Mouse (Mus musculus) left cerebral cortex, postnatal 25 days (tissue): ENCODE data around the gene Bmpr1b. TPM values are rescaled to one million over a fixed set of nuclear protein-coding genes. Genes with fewer than 3 reads are reported as not detected.

Source experiments
- DNase-seq, 2 experiments: peaks; one replicate each; pipeline ENCODE4 v3.0.0; 2022; ENCODE audit warnings: low spot score in 2 of 2, mixed read lengths in 1 of 2
- intact Hi-C: fragments of 180-260 bp; cut with DNase I; formaldehyde crosslinking; loops from one replicate; pipeline ENCODE4 v1.15.1; 2025
- total RNA-seq, 2 experiments: library from RNA; stranded (reverse); gene quantifications; 2 replicates each; pipeline ENCODE4 v1.2.3; 2021

Bmpr1b gene
- total RNA-seq, 2 experiments from 2014 or later: 15.1 to 17.9 TPM

DNA sequence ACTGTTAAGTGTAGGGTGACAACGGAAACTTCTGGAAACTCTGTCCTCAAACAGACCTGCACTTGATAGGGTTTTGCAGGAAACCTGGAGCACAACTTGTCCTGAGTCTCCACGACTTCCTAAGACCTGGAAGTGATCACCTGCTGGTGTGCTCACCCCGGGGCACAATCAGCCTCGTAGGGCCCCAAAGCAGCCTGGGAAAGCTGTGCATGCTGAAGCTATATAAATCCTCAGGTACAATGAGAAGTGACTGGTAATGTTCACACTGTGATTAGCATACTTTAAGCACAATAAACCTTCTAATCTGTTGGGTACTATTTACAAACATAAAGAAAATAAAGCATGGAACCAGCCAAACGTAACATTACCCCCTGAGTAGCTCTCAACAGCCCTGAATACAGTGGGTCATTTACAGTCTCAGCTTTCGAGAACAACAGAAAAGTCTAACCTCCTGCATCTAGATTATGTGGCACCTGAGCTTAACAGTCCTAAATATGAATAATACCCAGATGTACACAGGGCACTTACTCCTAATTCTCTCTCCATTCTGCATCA lies 54.4 kb downstream of the Bmpr1b start:
- intact Hi-C loops: no loop called here

DNA sequence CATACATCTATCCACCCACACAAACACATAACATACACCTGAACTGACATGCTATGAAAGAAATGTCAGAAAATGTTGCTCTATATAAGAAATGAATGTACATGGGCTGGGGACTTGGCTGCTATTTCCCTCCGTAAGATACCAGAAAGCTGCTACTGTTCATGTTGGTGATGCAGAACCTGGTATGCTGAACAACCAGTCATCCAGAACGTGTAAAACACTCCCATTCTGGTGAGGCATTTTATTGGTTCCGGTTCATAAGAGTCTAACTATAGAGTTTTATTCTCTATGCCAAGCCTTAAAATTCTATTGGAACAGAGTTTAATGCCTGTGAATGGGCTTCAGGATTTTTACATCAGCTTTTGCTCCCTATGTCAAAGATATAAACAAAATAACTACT lies 55.0 kb downstream of the Bmpr1b start:
- intact Hi-C loops: no loop called here
- DNase-seq: no peak

More for the DNA sequence above, 54.4 kb downstream of the Bmpr1b start:
- no peak for DNase-seq

- intact Hi-C loops: no loop called here
Measured at GRCm38 (mm10) chr3:142113208-142113607, 56.0 kb downstream of the Bmpr1b start.

DNA sequence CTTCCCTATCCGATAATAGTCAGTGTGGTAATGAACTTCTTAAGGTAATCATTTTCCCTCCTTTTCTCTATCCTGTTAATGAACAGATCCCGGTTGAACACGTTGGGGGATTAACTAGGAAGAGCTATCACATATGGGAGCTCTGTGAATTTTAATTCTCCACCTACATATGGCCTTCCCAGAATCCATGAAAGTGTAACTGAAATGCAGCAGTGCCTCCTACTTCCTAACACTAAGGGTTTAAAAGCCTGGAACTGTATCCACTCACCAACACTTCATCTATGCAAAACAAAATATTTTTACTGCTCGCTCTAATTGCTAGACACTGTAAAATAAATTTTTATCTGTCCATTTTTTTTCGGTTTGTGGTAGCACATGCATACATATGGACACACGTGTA lies 63.0 kb downstream of the Bmpr1b start:
- DNase-seq: peak in 1 of 2 experiments; percentile 63
- intact Hi-C loops: no loop called here

More at GRCm38 (mm10) chr3:142113208-142113607, 56.0 kb downstream of the Bmpr1b start:
- no peak for DNase-seq

- intact Hi-C loops: no loop called here
- no peak for DNase-seq
Measured at GRCm38 (mm10) chr3:142104027-142104805, 65.0 kb downstream of the Bmpr1b start.

GRCm38 (mm10) chr3:142103622-142104021 lies 65.6 kb downstream of the Bmpr1b start:
- DNase-seq: peak in 1 of 2 experiments; percentile 8
- intact Hi-C loops: no loop called here

- intact Hi-C loops: no loop called here
- no peak for DNase-seq
Measured at GRCm38 (mm10) chr3:142099151-142099550, 70.1 kb downstream of the Bmpr1b start.

DNA sequence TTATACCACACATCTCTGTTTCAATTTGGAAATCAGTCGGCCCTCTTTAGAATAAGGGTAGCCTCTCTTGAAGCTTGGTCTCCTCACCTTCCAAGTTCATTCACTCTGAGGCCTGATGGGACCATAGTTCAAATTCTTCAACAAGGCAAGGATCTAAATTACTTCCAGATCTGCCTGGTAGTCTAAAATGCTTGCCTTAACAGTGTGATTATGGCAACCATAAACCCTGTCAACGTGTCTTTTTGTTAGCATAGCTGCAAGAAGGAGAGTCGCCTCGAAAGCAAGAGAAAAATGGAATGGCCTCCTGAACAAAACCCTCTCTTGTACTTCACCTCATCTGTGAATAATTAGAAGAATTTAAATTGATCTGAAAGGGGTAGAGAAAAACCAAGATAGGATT lies 75.2 kb downstream of the Bmpr1b start:
- no peak for DNase-seq
- intact Hi-C loops: no loop called here

DNA sequence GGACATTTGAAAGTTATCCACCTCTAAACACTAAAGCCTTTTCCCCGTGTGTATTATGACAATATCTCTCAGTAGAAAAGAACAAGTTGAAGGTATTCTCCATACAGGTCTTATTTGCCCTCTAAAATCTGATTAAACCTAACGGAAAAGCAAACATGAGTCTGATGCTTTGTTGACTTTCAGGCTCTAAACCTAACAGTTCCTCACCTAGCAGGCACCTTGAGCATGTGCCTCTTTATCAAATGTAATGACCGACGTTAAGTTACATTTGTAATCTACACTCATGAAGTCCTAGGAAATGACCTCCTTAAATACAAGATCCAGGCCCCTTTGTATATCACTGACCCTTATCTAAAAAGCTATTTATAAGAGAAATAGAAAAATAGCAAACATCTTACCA lies 79.5 kb downstream of the Bmpr1b start:
- no peak for DNase-seq
- intact Hi-C loops: no loop called here

GRCm38 (mm10) chr3:142085938-142086337 lies 83.3 kb downstream of the Bmpr1b start:
- intact Hi-C loops: no loop called here
- no peak for DNase-seq

GRCm38 (mm10) chr3:142084091-142084490 lies 85.1 kb downstream of the Bmpr1b start:
- no peak for DNase-seq
- intact Hi-C loops: no loop called here

GRCm38 (mm10) chr3:142077723-142078302 lies 91.4 kb downstream of the Bmpr1b start:
- intact Hi-C loops: no loop called here
- no peak for DNase-seq

DNA sequence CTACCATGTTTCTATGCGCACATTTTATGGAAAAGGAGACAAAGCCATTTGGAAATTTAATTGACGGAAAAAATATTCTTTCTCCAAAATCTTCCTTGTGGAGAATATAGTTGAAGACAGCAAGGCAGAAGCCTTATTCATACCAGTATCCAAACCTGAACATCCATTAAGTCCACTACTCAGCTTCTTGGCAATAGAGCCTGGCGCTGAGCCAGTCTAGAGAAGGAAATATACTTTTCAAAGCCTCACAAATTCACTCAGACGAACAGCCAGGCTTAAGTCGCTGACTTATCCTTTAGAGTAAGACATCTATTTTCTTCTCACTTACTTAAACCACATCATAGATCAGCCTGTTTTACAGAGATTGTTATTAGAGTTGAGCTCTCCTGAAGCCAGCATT lies 97.6 kb downstream of the Bmpr1b start:
- DNase-seq: no peak
- intact Hi-C loops: no loop called here

- intact Hi-C loops: no loop called here
- DNase-seq: no peak
Measured at GRCm38 (mm10) chr3:142066792-142067346, 102.4 kb downstream of the Bmpr1b start.

DNA sequence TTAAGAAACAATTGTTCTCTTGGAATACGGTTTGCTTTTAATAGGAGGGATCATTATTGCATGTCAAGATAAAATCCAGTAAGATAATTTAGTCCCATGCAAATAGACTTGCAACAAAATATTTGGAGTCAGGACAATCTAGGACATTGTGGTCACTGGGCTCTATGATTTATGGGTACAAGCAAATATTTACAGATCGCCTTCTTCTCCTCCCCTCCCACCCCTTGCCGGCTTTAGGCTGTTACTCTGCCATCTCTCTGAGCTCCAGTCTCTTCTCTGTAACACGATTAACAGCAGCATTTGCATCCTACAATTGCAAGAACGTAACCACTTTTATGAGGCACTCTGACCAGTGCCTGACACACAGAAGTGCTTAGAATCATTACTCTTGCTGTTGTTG lies 104.1 kb downstream of the Bmpr1b start:
- DNase-seq: no peak
- intact Hi-C loops: no loop called here

GRCm38 (mm10) chr3:142063536-142064226 lies 105.5 kb downstream of the Bmpr1b start:
- intact Hi-C loops: no loop called here
- no peak for DNase-seq

- no peak for DNase-seq
- intact Hi-C loops: no loop called here
Measured at GRCm38 (mm10) chr3:142061267-142061666, 108.0 kb downstream of the Bmpr1b start.

DNA sequence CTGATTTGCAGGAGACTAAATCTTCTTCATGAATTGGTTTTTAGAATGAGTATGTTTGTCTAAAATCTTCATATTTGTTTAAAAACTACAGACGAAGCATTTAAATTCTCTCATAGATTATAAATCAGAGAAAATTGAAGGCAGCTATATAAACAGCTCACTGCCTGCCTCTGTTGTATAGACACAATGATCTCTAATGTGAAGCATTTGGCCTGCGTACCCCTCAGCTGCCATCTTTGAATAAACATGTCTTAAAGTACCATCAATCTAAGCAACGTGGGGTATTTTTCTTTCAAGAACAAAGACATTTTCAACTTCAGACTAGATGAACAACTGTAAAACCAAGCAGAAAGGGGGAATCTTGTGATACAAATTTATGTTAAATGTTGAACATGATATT lies 109.3 kb downstream of the Bmpr1b start:
- DNase-seq: no peak
- intact Hi-C loops: no loop called here

GRCm38 (mm10) chr3:142050681-142051080 lies 118.5 kb downstream of the Bmpr1b start:
- DNase-seq: no peak
- intact Hi-C loops: no loop called here

DNA sequence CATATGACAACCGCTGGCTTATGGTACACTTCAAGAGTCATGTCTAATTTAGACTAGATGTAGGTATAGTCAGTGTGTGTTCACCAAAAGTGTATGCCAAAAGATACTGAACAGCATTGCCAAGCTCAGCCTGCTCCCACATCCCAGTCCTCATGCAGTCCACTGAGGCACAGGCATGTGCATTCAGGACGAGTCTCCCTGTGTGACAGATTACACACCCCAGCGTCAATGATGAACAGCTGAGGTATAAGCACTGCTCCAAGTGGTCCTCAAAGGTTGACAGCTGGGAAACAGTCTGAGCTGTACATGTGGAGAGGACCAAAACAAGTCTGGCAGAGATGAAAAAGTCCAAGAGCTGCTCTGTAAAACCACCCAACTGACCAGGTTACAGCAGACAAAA lies 119.6 kb downstream of the Bmpr1b start:
- intact Hi-C loops: no loop called here
- no peak for DNase-seq
